Mouse (Mus musculus) adrenal gland, postnatal 10 days (tissue): ENCODE results near the gene Cers6. TPM values are rescaled to one million over a fixed set of nuclear protein-coding genes. Genes with fewer than 3 reads are reported as not detected.

Experiments
- DNase-seq: peaks from one replicate; pipeline ENCODE4 v3.0.0; 2021; ENCODE audit warnings: mixed read lengths
- total RNA-seq, 2 experiments: library from RNA; stranded (reverse); gene quantifications; 2 replicates each; pipeline ENCODE4 v1.2.3; 2021

Cers6 gene
- total RNA-seq, 2 experiments from 2014 or later = 8.0 to 9.6 TPM

DNA sequence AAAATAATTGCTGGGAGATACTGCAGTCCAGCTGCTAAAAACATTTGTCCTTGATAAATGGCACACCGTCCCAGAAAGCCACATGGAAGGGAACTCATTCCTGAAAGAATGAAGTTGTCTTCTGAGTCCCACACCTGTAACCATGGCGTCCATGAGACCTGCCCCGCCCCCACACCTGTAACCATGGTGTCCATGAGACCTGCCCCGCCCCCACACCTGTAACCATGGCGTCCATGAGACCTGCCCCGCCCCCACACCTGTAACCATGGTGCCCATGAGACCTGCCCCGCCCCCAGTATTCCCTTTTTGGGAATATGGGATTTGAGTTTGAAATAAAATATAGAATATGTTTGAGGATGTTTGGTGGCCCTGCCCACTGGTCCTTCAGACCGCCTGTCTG, 106.8 kb downstream of the Cers6 start:
- no peak for DNase-seq

DNA sequence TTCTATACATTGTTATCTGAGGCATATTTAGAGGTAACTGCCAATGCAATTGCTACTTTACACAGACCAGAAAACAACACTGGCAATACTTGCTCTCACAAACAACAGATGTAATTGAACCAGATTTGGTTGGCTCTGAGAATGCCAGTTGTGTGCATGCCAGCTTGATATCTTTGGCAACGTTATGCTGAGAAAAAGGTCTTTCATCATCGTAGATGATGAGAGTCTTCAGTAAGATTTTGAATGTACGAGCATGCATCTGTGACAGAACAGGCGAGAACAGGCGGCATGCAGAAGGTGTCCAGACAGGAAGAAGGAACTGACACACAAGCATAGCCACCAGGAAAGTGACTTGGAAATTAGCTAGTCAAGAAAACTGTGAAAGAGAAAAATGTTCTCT, 110.6 kb downstream of the Cers6 start:
- DNase-seq = no peak

DNA sequence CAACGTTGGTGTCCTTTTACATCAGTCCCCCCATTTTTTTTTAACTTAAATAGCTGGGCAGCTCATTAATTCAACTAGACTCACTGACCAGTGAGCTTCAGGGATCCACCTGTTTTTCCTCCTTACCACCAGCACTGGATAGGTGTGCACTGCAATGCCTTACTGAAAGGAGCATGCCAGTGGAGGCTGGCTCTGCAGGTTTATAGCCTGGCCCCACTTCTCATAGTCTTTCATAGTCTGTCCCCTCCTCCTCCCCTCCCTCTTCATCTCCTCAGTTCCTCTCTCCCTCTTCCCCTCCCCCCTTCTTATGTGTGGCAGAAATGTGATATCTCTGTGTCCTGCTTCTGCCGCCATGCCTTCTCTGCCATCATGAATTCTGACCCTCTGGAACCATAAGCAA, 112.5 kb downstream of the Cers6 start:
- no peak for DNase-seq

- DNase-seq = no peak
Measured at GRCm38 (mm10) chr2:68975286-68975685, 114.0 kb downstream of the Cers6 start.

- DNase-seq = no peak
Measured at GRCm38 (mm10) chr2:68975780-68976179, 114.5 kb downstream of the Cers6 start.

GRCm38 (mm10) chr2:68978244-68978643, 117.0 kb downstream of the Cers6 start:
- DNase-seq = no peak

- DNase-seq = no peak
Measured at GRCm38 (mm10) chr2:68978660-68979604, 117.7 kb downstream of the Cers6 start.

DNA sequence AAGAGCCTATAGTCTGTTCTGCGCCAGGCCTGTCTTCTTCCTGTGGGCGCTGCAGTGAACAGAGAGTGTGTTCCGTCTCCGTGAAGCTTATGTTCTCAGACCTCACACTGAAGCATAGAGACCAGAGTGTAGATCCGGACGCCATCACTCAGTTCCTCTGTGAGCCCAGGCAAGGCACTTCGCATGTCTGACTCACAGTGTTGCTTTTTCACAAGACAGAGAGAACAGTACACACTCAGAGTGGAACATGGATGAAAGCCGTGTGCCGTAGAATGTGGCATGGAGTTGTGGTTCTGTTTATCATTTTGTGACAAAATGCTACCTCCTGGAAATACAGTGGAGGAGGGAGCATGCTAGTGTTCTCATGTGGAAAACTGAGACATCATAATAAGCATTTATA, 120.1 kb downstream of the Cers6 start:
- no peak for DNase-seq

GRCm38 (mm10) chr2:68981756-68982409, 120.6 kb downstream of the Cers6 start:
- DNase-seq = no peak

- no peak for DNase-seq
Measured at GRCm38 (mm10) chr2:68982979-68983378, 121.7 kb downstream of the Cers6 start.

DNA sequence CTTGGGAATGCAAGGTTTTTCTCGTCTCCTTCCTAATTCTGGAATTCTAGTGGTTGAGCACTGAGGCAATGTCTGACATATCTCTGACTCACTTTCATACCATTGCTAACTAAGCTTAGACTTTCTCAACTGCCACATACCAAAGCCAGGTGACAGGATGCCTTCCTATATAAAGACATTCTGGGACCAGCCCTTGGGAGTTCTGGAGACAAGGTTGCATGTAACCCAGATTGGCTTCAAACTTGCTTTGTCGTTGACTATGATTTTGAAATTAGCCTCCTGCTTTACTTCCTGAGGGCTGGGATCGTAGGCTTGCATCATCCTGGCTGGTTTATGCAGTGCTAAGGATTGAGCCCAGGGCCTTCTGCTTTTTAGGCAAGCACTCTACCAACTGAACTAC, 122.2 kb downstream of the Cers6 start:
- DNase-seq = no peak

DNA sequence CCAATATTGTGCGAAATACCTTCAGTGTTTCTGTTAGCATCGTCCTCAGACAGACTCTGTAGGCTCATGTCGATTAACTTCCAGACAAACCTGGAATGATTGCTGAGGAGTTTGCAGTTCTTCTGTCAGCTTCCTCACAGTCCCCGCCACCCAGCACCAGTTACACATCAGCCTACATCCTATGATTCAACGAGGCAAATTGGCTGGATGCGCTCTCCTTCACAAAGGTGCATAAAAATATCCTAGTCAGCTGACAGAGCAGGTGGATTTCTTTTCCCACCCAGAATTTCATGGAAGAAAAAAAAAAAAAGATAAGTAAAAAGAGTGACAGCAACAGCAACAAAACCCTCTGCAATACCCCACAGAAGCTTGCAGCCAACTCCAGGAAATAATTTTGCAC, 127.9 kb downstream of the Cers6 start:
- DNase-seq = no peak

DNA sequence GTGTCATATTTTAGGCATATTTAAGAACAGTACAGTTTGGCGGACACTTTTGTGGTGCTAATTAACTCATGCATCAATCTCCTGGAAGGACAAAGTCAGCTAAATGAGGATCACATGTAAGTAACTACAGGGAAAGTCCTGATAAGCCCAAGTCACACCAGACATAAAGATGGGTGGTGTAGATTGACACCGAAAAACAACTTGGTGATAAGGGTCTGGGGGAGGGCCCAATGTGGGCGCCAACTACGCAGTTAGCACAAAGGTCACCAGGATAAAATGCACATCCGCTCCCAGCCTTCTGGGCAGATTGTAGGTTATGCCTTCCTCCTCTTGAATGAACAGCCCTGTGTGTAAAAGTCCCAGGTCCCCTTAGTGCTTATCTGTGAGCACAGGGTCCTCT, 131.4 kb downstream of the Cers6 start:
- DNase-seq = no peak

DNA sequence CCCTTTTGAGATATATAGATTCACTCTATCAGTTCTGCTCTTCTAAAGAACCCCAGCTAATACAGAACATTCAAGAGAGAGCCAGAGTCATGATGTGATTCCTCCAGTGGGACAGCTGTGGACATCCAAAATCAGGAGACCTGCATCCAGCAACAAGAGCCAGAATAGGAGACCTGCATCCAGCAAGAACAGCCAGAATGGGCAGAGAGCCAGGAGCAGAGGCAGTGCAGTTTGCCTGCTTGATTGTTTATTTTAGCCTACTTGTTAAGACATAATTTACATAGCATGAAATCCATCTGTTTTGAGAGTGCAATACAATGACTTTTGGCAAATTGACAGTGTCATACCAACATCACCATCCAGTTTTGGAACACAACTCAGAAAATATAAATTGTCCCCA, 133.2 kb downstream of the Cers6 start:
- peak; percentile 30 for DNase-seq

GRCm38 (mm10) chr2:68995723-68996122, 134.5 kb downstream of the Cers6 start:
- DNase-seq = no peak

- DNase-seq = no peak
Measured at GRCm38 (mm10) chr2:68996268-68996667, 135.0 kb downstream of the Cers6 start.

GRCm38 (mm10) chr2:69004001-69004400, 142.8 kb downstream of the Cers6 start:
- DNase-seq = no peak

- no peak for DNase-seq
Measured at GRCm38 (mm10) chr2:69011392-69011791, 150.2 kb downstream of the Cers6 start.

- no peak for DNase-seq
Measured at GRCm38 (mm10) chr2:69011860-69012259, 150.6 kb downstream of the Cers6 start.

DNA sequence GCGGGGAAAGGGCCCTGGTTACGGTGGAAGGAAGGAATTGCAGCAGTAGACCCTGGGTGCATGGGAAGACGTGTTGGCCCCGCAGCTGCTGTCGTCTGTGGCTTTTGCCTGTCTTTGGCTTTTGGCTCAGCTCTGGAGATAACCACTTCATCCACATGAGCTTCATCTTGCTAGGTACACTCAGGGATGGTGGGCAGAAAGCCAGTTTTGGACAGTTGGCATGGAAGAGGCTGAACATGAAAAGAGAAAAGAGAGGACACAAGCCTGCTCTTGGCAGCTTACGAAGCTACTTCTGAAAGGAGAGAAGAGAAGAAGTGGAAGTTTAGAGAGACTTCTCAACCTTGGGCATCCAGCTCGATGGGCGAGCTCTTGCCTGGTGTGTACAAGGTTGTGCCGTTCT, 153.0 kb downstream of the Cers6 start:
- DNase-seq = no peak

DNA sequence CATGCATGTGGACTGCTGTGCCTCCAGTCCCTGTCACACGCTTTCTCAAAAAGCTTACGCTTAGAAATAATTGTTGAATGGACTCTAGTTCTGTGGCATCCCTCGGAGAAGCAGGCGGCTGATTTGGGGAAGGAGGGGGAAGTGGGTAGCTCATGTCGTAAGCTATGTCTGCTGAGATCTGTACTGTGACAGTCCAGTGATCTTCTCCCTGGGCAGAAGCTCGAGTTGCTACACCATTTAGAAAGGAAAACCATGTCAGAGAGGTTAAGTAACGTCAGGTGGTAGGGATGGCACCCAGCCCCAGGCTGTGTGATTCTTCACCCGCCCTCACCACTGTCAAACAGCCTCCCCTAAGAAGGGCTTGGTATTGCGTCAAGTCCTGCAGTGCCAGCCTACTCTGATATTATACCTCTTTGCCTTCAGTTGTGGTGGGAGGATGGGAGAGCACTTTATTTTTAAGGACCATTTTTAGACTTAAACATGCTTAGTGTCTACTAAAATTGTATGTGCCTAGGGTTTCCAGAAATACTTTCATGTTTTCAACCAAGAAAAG, 154.0 kb downstream of the Cers6 start:
- DNase-seq = no peak

DNA sequence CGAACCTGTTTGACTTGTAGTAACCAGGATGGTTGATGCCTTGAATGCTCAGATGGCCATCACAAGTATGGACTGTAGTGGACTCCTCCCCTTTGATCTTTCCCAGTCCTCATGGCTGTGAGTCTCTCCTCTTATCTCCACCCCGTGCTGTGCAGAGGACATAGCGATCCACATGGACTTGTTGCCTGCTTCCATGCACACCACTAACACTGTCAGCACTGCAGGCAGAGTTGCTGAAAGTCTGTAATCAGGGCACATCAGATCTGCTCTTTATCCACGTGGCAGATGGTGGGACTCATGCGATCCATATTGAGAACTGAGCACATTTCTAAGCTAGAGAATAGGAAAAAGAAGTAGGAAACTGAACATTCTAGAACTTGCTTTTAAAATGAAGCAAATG, 154.6 kb downstream of the Cers6 start:
- no peak for DNase-seq

- no peak for DNase-seq
Measured at GRCm38 (mm10) chr2:69019026-69019565, 157.9 kb downstream of the Cers6 start.
